Mouse (Mus musculus): ENCODE measurements around the gene Tctn1.
"Not testable (repeated sequence)": the region's sequence is repeated elsewhere in the genome, so short reads cannot be mapped to it uniquely, and the experiment has no call there.

Tctn1 gene

DNA sequence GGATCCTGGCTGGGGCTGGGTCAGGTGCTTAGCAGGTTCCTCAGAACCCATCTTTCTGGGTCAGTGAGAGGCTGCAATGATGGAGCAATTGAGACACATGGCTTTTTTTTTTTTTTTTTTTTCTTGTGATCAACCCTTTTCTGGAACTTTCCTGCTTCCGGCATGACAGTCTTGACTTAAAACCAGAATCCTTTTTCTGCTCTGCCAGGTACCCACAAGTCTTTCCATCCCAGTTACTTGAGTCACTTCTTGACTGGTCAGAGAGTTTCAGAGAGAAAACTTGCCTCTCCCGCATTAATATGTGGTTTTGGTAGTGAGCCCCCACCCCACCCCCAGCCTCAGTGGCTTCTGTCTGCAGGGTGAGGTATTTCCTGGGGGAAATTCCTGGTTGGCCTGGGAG, 40.0 kb downstream of the Tctn1 start:
- no peak for DNase-seq (ENCODE audit: extremely low read depth, insufficient read length, low spot score)

DNA sequence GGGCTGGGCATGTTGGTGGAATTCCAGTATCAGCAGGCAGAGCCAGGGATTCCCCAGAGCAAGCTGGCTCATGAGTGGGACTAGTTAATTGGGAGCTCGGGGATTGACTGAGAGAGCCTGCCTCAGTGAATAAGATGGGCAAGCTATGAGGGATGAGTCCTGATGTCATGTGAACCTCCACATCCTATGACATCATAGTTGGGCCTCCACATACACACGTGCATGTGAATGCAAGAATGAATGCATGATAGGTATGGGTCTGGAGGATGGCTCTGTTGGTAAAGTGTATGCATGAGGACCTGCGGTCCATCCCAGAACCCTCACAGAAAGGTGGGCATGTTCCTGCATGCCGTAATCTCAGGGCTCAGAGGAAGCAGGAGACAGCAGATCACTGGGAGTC, 43.2 kb downstream of the Tctn1 start:
- DNase-seq (ENCODE audit: extremely low read depth, insufficient read length, low spot score), result no peak

DNA sequence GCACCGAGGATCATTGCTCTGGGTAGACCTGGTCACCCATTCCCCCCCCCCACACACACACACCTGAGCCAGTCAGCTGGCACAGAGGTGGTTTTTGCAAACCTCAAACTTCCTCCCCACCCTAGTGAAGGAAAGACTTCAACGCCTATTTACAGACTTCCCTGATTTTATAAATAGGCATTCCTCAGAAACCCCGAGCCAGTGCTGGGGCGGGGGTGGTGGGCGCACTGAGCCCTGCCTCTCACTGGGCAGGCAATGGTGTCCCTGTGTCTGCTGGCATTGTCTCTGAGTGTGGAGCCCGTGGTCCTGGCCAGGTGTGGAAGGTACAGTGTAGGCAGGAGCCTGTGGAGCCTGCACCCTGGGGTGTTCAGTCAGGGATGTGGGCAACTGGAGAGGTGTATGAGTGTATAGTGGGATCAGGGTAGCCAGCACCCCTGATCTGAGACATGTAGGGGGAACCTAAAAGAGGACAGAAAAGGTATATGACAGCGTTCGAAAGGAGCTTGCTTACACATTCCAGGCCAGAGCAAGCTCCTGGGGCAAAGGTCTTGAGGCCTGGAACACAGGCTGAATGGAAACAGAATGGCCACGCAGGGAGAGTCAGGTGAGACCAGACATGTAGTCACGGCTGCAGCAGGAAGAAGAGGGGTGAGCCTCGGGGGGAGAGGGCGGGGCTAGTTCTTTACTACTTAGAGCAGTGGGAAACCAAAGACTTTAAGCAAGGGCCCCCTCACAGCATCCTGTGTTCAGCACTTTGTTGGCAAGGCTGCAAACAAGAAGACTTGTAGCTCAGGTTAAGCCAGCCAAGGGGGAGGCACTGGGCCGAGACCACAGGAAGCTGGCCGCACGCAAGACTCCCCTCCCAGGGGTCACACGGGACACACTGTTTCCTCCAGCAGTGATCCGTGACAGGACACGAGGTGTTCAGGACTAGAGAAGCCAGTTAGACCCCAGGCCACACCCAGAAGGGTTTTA, 44.3 kb downstream of the Tctn1 start:
- no peak for DNase-seq (ENCODE audit: extremely low read depth, insufficient read length, low spot score)

GRCm38 (mm10) chr5:122218928-122219327, 45.3 kb downstream of the Tctn1 start:
- no peak for DNase-seq (ENCODE audit: extremely low read depth, insufficient read length, low spot score)

DNA sequence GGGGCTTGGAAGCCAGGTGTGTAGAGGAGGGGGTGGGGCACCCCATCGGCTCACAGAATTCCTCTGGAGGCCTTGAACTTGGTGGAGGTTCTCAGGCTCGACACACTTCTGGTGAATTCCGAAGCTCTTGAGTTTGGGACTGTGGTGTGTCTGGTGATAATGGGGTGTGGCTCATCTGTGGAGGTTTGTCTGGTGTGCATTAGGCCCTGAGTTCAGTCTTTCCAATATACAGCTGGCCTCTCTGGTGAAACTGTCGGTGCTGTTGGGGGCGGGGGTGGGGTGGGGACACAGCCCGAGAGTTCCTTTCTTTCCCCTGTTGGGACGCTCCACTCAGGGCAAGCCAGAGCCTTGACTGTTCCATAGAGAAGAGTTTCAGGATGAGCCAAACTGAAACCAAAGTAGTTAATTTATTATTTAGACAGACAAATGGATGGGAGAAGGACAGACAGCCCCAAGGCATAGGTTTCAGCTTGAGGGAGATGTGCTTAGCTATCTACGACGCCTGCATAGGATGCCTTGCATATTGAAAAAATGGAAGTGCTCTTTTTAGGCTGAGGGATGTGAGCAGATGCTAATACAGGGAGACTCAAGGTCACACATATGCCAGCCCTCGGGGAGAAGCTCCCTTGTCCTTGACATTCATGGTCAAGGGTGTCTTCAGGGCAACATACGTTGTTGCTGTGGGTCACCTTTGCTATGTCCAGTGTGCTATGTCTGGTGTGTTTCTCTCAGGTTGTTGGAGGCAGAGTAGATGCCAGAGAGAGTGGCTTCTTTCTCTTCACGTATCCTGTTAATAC, 46.0 kb downstream of the Tctn1 start:
- DNase-seq (ENCODE audit: extremely low read depth, insufficient read length, low spot score), result no peak

DNA sequence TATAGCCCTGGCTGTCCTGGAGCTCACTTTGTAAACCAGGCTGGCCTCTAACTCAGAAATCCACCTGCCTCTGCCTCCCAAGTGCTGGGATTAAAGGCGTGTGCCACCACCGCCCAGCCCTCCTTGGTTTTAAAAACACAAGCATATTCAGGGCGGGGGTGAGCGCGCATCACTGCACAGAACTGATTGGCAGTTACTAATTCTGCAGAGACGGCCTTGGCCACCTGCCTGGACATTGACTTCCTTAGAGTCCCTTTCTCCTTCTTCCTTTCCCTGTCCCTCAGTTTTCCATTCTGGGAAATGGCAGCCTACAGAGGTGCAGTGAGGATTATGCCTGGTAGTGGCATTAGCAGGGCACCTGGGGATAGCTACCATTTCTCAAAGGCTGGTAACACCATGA, 46.6 kb downstream of the Tctn1 start:
- DNase-seq (ENCODE audit: extremely low read depth, insufficient read length, low spot score), result no peak

DNA sequence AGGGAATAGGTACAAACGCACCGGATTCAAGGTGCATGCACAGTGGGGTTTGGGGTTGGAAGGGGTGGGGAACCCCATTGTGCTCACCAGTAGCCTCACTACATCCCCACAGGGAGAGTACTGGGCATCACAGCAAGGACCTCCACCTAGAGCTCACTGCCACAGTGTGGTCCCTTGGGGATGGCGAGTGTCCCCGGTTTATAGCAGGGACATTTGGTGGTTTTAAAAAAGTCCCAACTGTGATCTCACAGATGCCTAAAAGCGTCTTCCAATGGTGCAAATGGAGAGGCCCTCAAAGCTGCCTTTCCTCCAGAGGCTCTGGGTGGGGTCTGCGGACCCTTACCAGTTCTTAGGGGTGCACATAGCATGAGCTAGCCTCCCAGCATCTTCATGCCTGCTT, 50.4 kb downstream of the Tctn1 start:
- DNase-seq (ENCODE audit: extremely low read depth, insufficient read length, low spot score), result no peak

- not testable (repeated sequence) for DNase-seq (ENCODE audit: extremely low read depth, insufficient read length, low spot score)
Observed at GRCm38 (mm10) chr5:122212820-122213219, 51.4 kb downstream of the Tctn1 start.

DNA sequence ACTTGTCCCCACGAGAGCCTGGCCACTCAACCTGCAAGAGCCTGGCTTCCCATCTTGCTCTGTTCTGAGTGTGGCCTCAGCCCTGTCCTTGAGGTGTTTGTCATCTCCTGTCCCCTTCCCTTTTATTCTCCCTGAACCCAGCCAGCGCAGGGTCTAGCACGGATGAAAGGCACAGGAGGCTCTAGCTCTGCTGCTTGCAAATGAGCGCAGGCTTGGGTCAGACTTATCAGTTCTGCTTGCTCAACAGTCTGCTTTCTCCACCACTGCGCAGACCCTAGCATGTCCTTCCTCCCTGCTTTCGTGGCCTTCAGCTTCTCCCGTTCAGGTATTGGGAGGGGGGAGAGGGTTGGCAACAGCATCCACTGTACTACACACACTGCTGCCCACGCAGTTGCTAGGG, 52.1 kb downstream of the Tctn1 start:
- DNase-seq (ENCODE audit: extremely low read depth, insufficient read length, low spot score), result no peak

- no peak for DNase-seq (ENCODE audit: extremely low read depth, insufficient read length, low spot score)
Observed at GRCm38 (mm10) chr5:122210890-122211289, 53.4 kb downstream of the Tctn1 start.

DNA sequence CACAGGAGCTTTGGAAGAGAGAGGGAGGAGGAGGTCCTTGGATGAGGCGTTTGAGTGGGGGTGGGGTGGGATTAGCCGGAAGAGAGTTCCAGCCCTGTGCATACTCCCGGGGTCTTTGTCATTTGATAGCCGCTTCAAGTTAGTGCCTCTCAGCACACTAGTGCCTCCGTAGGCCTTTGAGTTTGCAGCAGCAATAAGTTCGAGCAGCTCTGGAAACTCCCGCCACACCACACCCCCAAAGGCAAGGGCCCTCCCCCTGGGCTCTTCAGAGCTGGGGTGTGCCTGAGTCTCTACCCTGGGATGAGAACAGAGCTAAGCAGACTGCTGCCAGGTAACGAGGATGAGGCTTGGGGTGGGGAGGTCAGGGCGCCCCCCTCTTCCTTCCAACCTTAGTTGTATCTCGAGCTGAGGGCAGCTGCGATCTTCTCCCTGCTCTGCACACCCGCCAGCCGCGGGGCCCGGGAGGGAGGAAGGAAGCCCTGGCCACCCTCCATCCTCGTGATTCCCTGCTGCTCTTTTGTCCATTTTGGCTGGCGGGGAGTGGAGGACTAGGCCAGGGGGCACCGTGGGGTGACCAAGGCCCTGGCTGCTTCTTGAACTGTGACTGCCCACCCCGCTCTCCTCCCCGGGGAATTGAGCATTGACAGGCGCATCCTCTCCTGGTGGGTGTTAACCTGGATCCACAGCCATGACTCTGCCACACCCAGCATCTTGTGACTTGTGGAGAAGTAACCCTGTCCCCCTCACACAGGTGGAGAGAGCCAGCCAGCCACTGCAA, 54.5 kb downstream of the Tctn1 start:
- no peak for DNase-seq (ENCODE audit: extremely low read depth, insufficient read length, low spot score)

- no peak for DNase-seq (ENCODE audit: extremely low read depth, insufficient read length, low spot score)
Observed at GRCm38 (mm10) chr5:122208909-122209308, 55.4 kb downstream of the Tctn1 start.

DNA sequence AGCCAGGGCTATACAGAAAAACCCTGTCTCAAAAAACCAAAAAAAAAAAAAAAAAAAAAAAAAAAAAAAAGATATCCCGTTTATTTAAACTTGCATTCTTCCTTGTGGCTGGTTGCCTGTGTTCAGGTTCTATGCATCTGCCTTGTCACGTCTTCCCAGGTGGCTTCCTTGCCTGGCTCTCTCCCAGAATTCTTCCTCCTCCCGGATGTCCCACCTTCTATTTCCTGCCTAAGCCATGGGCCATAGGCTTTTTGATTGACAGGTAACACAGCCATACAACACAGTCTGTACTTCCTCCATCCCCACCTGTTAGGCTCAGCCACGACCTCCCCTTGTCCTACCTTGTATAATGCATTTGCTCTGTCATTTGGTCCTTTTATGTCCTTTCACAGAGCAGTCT, 57.8 kb downstream of the Tctn1 start, which contains the start of gene Hvcn1:
Gene Hvcn1, plus strand, starts transcription at position 330 of the 400 bp plus-strand sequence.
- DNase-seq (ENCODE audit: extremely low read depth, insufficient read length, low spot score), result no peak

GRCm38 (mm10) chr5:122204180-122204579, 60.1 kb downstream of the Tctn1 start:
- no peak for DNase-seq (ENCODE audit: extremely low read depth, insufficient read length, low spot score)

DNA sequence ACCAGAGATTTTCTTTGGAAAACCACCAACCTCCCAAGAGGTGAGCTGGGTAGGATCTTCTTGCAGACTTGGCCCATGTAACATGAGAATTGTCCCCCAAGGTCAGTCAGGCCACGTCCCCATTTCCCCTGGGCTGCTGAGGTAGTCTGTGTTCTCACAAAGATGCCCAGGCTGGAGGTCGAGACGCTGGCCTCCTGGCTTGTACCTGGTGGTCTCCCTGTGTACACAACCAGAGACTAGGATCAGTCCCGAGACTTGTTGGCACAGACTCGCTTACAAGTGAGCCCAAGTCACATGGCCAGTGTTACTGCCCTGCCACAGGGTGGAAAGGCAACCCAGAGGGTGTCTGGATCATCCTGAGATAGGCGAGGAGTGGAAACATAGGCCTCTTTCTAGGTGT, 62.4 kb downstream of the Tctn1 start:
- DNase-seq (ENCODE audit: extremely low read depth, insufficient read length, low spot score), result no peak

DNA sequence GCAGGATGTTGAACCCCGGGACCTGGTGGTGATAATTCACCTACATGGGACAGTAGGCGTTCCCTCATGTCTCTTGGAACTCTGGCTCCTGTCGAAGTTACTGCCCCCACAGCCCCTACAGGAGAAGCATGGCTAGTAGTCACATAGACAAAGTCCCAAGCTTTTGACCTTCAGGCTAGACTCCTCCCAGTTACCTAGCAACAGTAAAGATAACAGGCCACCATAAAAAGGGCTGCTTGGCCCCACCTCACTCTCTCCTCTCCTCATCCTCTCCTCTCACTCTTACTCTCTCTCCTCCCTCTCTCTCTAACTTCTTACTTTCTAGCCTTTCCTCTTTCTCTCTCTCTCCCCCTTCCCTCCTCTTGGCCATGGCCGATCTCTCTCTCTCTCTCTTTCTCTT, 63.4 kb downstream of the Tctn1 start:
- DNase-seq (ENCODE audit: extremely low read depth, insufficient read length, low spot score), result no peak

- no peak for DNase-seq (ENCODE audit: extremely low read depth, insufficient read length, low spot score)
Observed at GRCm38 (mm10) chr5:122192347-122192746, 71.9 kb downstream of the Tctn1 start.

GRCm38 (mm10) chr5:122191269-122192063, 72.8 kb downstream of the Tctn1 start:
- DNase-seq (ENCODE audit: extremely low read depth, insufficient read length, low spot score), result no peak

DNA sequence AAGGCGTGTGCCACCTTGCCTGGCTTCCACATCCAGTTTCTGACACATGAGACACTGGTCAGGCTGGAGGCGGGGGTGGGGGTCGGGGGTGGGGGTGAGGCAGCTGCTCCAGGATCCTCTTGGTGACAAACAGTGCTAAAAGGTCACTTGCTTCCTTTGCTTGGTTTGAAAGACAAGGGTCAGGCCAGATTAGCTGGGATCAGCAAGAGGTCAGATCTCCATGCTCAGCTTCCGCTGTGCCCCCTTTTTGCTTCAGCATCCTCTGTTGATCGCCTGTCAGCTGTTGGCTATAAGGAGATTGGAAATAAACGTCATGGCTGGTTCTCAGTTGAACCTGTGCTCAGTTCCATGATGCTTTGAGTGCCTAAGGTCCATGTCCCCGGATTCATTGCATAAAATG, 73.8 kb downstream of the Tctn1 start:
- DNase-seq (ENCODE audit: extremely low read depth, insufficient read length, low spot score), result no peak

GRCm38 (mm10) chr5:122189115-122189514, 75.1 kb downstream of the Tctn1 start:
- no peak for DNase-seq (ENCODE audit: extremely low read depth, insufficient read length, low spot score)
